Mouse (Mus musculus) neural tube, embryonic 15.5 days (tissue): ENCODE data around the gene Dlg3. TPM values are rescaled to one million over a fixed set of nuclear protein-coding genes. Genes with fewer than 3 reads are reported as not detected.

ENCODE experiments used
- polyA plus RNA-seq: library from polyadenylated mRNA; unstranded; fragments of >200 nt; fragmentation: Nextera tagmentation; extraction: Ambion mirVana; gene quantifications from 2 replicates; pipeline ENCODE4 v1.2.1, GENCODE M21; 2015

Dlg3 gene
- polyA plus RNA-seq, 1 experiment from 2014 or later, result 5.5 TPM

Other genes starting within 250 kb of the Dlg3 start
- gene Dgat2l6, start 242.9 kb upstream of the Dlg3 start, polyA plus RNA-seq, result not detected in 2 replicates
- not detected in 2 replicates for gene Awat1, start 195.5 kb upstream of the Dlg3 start, polyA plus RNA-seq
- gene P2ry4, start 172.9 kb upstream of the Dlg3 start, polyA plus RNA-seq, result not detected in 2 replicates
- not detected in 2 replicates for gene Arr3, start 162.2 kb upstream of the Dlg3 start, polyA plus RNA-seq
- gene Kif4, start 142.0 kb upstream of the Dlg3 start, polyA plus RNA-seq, result 3.6 and 7.3 TPM in 2 replicates
- 89.3 and 91.5 TPM in 2 replicates for gene Pdzd11, start 141.2 kb upstream of the Dlg3 start, polyA plus RNA-seq
- 27.3 and 31.7 TPM in 2 replicates for gene Gdpd2, start 37.8 kb upstream of the Dlg3 start, polyA plus RNA-seq